Mouse (Mus musculus) natural killer cell, adult 2 months (primary cell): ENCODE results near the gene Zcchc17.

Source experiments
- DNase-seq, 2 experiments: peaks; one replicate each; pipeline ENCODE4 v3.0.0; 2022; ENCODE audit warnings: low spot score in 2 of 2

The Zcchc17 gene

DNA sequence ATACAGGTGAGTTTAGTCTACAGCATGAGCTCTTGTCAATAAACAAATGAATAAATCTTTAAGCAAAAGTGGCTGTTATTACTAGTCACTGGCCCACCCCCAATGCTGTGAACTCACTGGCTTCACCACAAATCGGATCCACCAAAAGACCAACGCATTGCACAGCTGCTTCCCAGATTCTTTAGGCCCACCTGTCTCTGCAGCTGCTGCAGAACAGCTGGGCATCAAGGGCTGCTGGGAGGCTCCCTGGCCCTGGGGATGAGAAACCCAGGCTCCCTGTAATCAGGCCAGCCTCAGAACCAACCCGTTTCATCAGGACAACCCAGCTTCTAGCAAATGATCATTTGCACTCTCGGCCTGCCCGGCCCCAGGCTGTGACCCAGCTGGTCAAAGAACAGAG lies 76.9 kb downstream of the Zcchc17 start:
- DNase-seq: no peak

DNA sequence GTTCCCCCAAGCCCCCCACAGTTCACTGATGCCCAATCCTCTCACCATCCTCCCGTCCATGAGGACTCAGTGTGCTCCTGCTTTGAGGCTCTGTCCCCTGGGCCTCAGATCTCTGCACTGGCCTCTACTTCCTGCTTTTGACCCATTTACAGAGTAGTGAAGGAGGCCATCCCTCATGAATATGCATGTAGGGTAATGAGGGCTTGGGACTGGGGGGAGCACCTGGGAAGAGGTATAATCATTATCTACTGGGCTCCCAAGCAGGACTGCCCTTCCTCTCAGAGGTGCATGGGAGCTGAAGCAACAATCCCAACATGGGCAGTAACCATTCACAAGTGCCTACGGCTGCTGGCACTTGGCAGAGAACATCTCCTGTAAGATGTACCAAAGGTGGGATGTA lies 80.6 kb downstream of the Zcchc17 start, which contains the start of gene Serinc2:
TSS of gene Serinc2 (minus strand) at position 101 of the 400 bp plus-strand sequence.
- DNase-seq: no peak

DNA sequence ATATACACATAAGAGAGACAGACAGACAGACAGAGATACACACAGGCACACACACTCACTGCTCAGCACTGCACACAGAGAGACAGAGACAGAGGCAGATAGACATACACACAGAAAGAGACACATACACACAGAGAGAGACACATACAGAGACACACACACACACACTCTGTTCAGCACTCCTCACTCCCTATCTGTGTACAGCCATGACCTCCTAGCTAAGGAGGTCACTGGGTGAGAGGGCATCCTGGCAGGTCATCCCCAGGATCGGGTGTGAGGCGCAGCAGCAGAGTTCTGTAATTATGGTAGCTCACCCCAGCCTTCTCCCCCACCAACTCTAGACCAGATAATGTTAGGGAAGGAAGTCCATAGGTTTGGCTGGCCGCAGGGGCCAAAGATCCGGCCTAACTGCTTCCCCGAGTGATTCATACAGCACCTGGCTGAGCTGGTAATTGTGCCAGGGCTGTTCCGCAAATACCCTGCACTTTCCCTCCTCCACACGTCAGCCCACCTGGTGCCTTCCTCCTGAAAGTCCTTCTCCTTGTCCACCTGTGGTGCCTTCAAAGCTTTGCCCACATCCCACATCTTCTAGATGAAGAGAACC lies 83.1 kb downstream of the Zcchc17 start:
- no peak for DNase-seq

DNA sequence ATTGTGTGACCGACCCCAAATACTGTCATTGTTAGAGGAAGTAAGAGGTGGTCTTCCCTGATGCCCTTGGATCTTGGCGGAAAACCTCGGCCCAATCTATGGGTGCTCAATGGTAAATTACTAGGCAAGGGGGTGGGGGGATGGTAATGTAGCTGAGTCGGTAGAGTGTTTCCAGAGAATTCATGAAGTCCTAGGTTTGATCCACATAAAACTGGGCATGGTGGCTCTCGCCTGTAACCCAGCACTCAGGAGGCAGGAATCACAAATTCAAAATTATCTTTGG lies 84.0 kb downstream of the Zcchc17 start:
- DNase-seq: no peak

DNA sequence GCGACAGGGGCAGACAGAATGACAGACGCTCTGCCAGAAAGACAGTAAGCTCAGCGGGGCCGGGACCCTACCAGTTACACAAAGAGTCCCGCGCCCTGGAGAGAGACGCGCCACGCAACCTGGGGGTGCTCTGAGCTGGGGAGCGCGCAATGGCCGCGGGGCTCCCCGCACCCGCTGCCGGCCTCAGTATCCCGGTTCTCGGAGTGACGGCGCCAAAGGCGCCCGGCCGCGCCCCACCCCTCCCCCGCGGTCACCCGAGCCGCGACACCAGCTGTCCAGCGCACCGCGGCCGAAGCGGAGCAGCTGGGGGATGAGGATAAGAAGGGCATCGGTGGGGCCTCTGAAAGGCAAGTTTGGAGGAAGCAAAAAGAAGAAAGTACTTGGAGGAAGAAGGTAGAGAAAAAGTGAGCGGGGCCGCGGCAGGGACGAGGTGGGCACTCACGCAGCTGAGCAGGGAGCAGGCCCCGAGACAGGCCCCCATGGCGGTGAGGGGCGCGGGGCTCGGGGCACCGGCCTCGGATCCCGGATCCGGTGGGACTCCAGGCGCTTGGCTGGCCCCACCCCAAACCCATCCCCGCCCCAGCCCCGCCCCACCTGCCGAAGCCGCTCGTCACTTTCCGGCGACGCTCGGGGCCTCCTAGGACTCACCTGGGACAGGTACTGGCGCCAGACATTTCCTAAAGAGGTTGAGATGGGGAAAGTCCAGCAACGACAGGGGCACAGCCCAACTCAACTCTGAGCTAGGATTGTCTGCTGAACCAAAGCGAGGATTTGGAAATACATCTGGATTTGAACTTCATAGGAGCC lies 84.5 kb downstream of the Zcchc17 start:
- no peak for DNase-seq

DNA sequence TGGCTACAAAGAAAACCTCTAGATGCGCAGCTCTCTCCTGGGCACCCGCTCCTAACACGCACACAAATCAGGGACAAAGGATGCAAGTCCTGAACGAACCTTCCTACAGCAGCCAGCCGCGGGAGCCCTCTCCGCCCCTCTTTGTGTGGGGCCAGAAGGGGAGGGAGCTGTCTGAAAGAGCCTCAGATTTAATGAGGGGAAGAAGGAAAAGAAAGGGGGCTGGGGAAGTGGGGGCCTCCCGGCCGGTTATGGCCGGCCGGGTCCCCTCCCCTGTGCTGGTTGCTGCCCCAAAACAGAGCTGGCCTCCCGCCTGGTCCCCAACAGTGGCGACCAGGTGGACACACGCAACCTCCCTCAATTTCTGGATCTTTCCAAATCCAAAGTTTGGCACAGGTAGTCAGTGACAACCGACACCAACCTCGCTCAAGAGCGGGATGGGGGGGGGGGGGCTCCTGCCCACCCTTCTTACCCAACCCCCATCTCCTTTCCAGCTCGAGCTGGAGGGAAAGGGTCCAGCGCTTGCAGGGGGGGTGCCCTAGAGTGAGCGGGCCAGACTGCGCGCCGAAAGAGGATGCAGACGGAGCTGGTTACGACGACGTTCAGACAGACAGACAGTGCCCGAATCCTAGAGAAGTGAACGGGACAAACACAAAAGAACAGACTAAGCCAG lies 85.3 kb downstream of the Zcchc17 start:
- no peak for DNase-seq

DNA sequence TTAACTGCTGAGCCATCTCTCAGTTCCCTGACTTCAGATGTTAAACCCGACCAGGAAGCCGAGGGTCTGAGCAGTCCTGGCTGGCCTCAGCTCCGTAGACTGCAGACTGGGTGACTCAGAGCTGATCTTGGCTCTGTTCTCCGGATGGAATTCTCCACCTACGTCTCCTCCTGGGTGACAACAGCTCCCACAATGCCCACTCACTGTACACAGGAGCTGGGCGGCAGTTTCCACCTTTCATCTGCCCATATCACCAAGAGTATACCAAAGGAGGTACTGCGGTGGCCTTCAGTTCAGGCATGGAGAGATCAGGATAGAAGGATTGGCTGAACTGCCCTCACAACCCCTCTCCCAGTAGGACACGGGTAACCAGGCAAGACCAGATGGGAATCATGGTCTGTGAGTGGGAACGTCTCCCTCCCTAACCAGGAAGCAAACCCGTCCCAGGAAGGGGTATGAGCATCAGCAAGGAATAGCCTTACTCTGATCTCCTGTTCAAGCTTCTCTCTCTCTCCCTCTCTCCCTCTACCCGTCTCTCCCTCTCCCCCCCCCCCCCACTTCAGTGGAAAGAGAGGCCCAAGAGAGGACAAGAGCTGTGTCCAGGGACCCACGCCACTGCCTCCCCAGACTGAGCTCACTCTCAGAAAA lies 85.9 kb downstream of the Zcchc17 start:
- DNase-seq: no peak

DNA sequence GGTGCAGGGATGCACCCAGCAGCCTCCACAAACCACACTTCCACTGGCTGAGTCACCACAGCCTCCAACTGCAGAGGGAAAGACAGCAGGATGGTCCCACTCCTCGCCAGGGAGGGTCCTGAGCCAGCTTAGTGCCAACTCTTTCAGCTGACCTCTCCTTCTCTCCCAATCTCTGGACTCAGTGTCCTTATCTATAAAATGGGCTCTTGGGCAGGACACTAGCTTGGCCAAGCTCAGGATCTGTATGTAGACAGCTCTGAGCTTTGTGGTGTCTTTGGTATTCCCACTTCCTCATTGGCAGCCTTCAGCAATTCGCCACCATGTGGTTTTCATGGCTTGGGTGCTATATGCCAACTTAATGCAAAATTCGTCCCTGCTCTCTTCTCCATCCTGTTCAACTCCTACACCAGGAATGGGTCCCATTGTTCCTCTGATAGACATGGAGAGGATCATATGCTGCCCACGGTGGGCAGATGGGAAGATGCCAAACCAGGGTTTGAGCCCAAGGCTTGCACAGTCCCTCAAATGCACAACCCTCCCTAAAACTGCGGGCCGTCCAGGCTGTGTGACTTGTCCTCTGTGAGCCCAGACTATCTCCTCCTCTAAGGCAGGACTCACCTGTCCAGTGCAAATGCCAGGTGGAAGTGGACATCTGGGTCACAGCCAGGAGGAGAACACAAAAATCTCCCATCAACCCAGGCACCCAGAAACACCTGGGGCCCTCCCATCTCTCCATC lies 89.0 kb downstream of the Zcchc17 start:
- DNase-seq: no peak

DNA sequence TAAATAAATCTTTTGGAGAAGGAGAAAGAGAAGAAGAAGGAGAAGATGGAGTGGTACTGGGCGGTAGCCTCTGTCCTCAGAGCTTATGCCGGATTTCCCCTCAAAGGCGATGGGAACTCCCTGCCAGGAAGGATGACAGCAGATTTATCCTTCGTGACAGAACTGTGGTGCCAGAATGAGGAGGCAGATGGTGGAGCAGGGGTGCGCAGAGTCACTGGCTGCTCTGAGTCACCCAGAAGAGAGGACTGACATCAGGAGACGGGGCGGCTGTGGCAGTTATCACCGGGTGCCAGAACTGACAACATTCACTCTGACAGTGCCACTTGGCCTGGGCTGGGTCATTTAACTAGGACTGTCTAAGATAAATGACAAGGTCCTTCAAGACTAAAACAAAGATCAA lies 89.7 kb downstream of the Zcchc17 start:
- DNase-seq: no peak

DNA sequence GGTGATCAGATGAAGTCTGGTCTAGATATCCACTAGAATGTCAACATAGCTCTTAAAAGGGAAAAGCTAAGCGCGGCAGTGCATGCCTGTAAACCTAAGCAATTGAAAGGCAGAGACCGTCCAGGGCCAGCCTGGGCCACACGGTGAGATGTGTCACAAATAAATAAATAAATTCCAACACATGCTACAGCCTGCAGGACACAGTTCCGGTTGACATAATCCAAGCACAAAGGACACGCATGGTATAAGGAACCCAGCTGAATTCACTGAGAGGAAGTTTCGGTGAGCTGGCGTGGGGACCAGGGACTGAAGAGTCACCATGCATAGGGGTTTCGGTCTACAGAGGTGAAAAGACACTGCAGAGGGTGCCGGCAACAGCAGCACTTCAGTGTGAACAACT lies 91.0 kb downstream of the Zcchc17 start:
- DNase-seq: no peak

DNA sequence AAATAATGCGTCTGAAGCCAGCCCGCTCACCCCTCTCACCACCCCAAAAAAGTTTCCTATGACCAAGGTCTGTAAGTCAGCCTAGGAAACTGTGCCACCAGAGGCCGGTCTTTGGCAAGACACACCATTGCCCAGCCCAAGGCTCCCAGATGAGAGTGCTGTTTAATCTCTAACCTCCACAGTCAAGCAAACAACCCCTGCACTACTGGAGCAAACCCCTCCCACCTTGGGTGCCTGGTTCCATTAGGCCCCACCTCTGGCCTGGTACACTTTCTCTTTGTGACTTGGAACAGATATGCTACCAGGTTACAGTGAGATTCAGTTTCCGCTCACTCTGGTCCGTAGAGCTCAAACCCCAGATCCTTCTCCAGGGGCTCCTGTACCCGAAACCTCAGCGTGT lies 92.7 kb downstream of the Zcchc17 start:
- no peak for DNase-seq

DNA sequence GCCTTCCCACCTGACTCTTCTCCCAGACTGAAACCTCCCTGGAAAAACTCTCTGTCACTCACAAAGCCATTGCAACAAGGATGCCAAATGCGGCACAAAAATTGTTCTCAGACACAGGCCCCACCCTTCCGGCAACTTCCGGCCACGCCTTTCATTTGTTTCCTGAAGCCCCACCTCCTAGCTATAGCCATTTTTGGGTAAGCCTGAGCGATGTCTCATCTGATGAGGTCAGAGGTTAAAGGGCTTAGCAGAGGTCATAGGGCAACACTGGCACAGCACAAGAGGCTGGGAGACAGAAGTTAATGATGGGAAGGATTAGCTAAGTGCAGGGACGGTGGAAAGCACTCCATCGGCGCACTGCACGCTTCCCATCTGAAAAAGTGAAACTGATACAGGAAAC lies 93.1 kb downstream of the Zcchc17 start:
- no peak for DNase-seq
